Mouse (Mus musculus) neutrophil, adult 65 days (primary cell): Measurements from ENCODE around the gene Cd209e. TPM values are rescaled to one million over a fixed set of nuclear protein-coding genes. Genes with fewer than 3 reads are reported as not detected.

Experiments used
- total RNA-seq: library from RNA; stranded (reverse); gene quantifications from 2 replicates; pipeline ENCODE4 v1.2.4, GENCODE M21; 2023

The Cd209e gene
- not detected in 2 replicates for total RNA-seq

DNA sequence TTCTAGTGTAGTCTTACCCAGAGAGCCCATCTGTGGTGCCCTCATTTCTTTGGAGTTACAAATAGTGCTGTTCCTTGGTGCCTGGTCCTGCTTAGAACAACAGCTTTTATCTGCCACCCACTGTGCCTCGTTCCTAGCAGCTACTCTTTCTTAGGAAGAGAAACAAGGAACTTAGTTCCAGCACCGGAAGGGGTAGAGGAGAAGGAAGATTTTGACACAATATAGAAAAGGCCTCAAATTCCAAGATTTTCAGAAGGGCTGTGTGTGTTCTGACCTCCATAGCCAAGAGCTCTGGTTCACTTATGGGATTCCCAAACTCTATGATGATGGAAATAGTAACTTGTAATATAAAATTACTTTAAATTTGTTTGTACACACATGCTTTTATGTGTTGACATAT lies at the start of gene Cd209e:
Gene Cd209e (minus strand): TSS at position 101 of the 400 bp plus-strand sequence.

DNA sequence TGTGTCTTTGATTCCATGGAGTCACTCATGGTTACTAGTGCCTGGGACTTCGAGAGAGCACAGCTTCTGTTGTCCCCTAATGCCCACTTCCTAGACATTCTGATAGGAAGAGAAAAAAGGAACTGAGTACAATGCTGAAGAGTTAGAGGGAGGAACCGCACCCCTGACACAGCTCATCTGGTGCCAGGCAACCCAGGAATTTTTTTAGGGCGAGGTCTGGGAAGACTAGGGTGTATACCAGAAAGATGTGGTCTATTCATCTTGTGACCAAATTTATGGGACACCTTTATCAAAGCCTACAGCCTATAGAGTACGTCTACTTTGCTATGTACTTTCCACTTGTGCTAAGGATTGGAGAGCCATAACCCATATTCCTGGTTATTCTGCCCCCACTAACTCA lies 24.3 kb upstream of the Cd209e start, which contains the start of gene Cd209d:
Gene Cd209d (minus strand): TSS at position 101 of the 400 bp plus-strand sequence.

Other genes starting within 250 kb of the Cd209e start
- 45.1 and 47.4 TPM in 2 replicates for gene Xab2, start 233.0 kb downstream of the Cd209e start, total RNA-seq
- gene Pet100, start 232.8 kb downstream of the Cd209e start, total RNA-seq = 122 and 124 TPM in 2 replicates
- gene Pcp2, start 228.8 kb downstream of the Cd209e start, total RNA-seq = not detected in 2 replicates
- gene Stxbp2, start 223.4 kb downstream of the Cd209e start, total RNA-seq = 317 and 390 TPM in 2 replicates
- gene Retn, start 198.5 kb downstream of the Cd209e start, total RNA-seq = 1.4 and 1.9 TPM in 2 replicates
- 329 and 340 TPM in 2 replicates for gene Mcemp1, start 188.6 kb downstream of the Cd209e start, total RNA-seq
- 4.6 and 5.0 TPM in 2 replicates for gene Fcor, start 181.9 kb downstream of the Cd209e start, total RNA-seq
- 10.4 and 12.5 TPM in 2 replicates for gene Trappc5, start 178.0 kb downstream of the Cd209e start, total RNA-seq
- 0.18 and 0.35 TPM in 2 replicates for gene Fcer2a, start 160.1 kb downstream of the Cd209e start, total RNA-seq
- not detected in 2 replicates for gene Clec4g, start 133.7 kb downstream of the Cd209e start, total RNA-seq
- 2.9 and 4.1 TPM in 2 replicates for gene Cd209a, start 105.3 kb downstream of the Cd209e start, total RNA-seq
- gene Cd209d, start 24.2 kb upstream of the Cd209e start, total RNA-seq = not detected in 2 replicates
- gene Cd209b, start 72.5 kb upstream of the Cd209e start, total RNA-seq = not detected in 2 replicates
- gene Cd209c, start 100.4 kb upstream of the Cd209e start, total RNA-seq = 1.1 TPM in 1 of 2 replicates, not detected in the other